Comparison of ENCODE assay signal across 18 mouse cellular contexts in the genomic region with DNA sequence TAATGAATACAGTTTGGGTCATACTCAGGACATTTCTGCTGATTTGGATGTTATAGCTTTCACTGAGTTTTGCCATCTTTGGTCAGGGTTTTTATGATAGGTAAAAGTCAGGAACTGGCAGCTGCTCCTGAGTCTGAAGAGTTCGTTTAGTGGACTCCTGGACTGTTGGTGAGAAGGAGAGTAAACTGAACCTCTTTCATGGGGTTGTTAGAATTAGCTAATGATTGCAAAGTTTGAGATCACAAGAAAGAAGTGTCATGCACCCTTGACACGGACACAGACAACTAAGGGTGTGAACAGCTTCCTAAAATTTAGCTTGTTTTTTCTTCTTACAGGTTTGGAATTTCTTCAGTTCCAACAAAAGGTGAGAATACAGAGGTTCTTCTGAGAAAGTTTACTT.
"Had no signal": no experiment of that assay in that cellular context is flagged by ENCODE, and none has a peak within 500 bp of the region (broad histone marks: within the 10 kb centered on the region; RNA-seq: fewer than 3 reads in every experiment).

No protein-coding gene starts in this region.

- H3K4me1 ChIP-seq: hindbrain, embryonic 15.5 days; midbrain, embryonic 10.5 days; stomach, embryonic 15.5 days had no signal

- H3K4me3 ChIP-seq: hindbrain, embryonic 15.5 days; left cerebral cortex, adult 2 months; liver, embryonic 13.5 days; megakaryocyte, embryonic 14.5 days; midbrain, embryonic 10.5 days; midbrain, embryonic 13.5 days; myocyte; neural tube, embryonic 13.5 days; stomach, embryonic 15.5 days had no signal

- H3K9me3 ChIP-seq: hindbrain, embryonic 15.5 days; liver, embryonic 13.5 days; megakaryocyte, embryonic 14.5 days; midbrain, embryonic 10.5 days; midbrain, embryonic 13.5 days; neural tube, embryonic 13.5 days; stomach, embryonic 15.5 days had no signal

- H3K27ac ChIP-seq: hindbrain, embryonic 15.5 days; left cerebral cortex, adult 2 months; liver, embryonic 13.5 days; midbrain, embryonic 10.5 days; midbrain, embryonic 13.5 days; neural tube, embryonic 13.5 days; stomach, embryonic 15.5 days had no signal

- DNase-seq: layer of hippocampus, postnatal 36 days; liver, embryonic 13.5 days; lung, embryonic 14.5 days; retina, postnatal 1 day; right cerebral cortex, postnatal 25 days; spleen, adult 18-20 months; thymus, postnatal 25 days had no signal

- ATAC-seq: intestine, postnatal 0 days; lung, postnatal 0 days; midbrain, embryonic 13.5 days; midbrain, embryonic 16.5 days had no signal

- H3K9ac ChIP-seq: hindbrain, embryonic 15.5 days; liver, embryonic 13.5 days; lung, embryonic 14.5 days; midbrain, embryonic 13.5 days; neural tube, embryonic 13.5 days; stomach, embryonic 15.5 days had no signal

- H3K27me3 ChIP-seq: hindbrain, embryonic 15.5 days; liver, embryonic 13.5 days; megakaryocyte, embryonic 14.5 days; midbrain, embryonic 13.5 days; neural tube, embryonic 13.5 days; stomach, embryonic 15.5 days had no signal

- H3K4me2 ChIP-seq: hindbrain, embryonic 15.5 days; liver, embryonic 13.5 days; lung, embryonic 14.5 days; midbrain, embryonic 13.5 days; neural tube, embryonic 13.5 days; stomach, embryonic 15.5 days had no signal
